Mouse (Mus musculus): ENCODE measurements around the gene Tex37.

GRCm38 (mm10) chr6:70880714-70881304 is 37.9 kb downstream of the Tex37 start:
- no peak for TF ChIP-seq GATA1 (IDR thresholded peaks at IDR 0.05; ENCODE audit: borderline replicate concordance, low read length)
- no peak for TF ChIP-seq FLI1 (IDR thresholded peaks at IDR 0.05; ENCODE audit: low read length)

Measured in megakaryocyte, embryonic 14.5 days (primary cell).